Mouse (Mus musculus) kidney, embryonic 15.5 days (tissue): ENCODE results near the gene Hirip3. TPM values are rescaled to one million over a fixed set of nuclear protein-coding genes. Genes with fewer than 3 reads are reported as not detected.

ENCODE experiments used
- polyA plus RNA-seq: library from polyadenylated mRNA; unstranded; fragments of >200 nt; fragmentation: Nextera tagmentation; extraction: Ambion mirVana; gene quantifications from 2 replicates; pipeline ENCODE4 v1.2.1, GENCODE M21; 2015

The Hirip3 gene
- polyA plus RNA-seq, 1 experiment from 2014 or later, result 40.1 TPM

Other genes with a start within 250 kb of the Hirip3 start
- 9.7 and 13.6 TPM in 2 replicates for gene Nupr1, start 231.1 kb upstream of the Hirip3 start, polyA plus RNA-seq
- gene Sgf29, start 212.7 kb upstream of the Hirip3 start, polyA plus RNA-seq, result 48.2 and 55.0 TPM in 2 replicates
- gene Sult1a1, start 185.5 kb upstream of the Hirip3 start, polyA plus RNA-seq, result 6.2 and 8.3 TPM in 2 replicates
- 144 and 146 TPM in 2 replicates for gene Bola2, start 166.6 kb upstream of the Hirip3 start, polyA plus RNA-seq
- 12.9 and 13.1 TPM in 2 replicates for gene Slx1b, start 166.2 kb upstream of the Hirip3 start, polyA plus RNA-seq
- gene Coro1a, start 154.2 kb upstream of the Hirip3 start, polyA plus RNA-seq, result 17.9 and 24.3 TPM in 2 replicates
- gene Mapk3, start 102.4 kb upstream of the Hirip3 start, polyA plus RNA-seq, result 63.8 and 73.2 TPM in 2 replicates
- gene Gdpd3, start 95.6 kb upstream of the Hirip3 start, polyA plus RNA-seq, result 1.8 and 1.9 TPM in 2 replicates
- gene Ypel3, start 85.0 kb upstream of the Hirip3 start, polyA plus RNA-seq, result 81.5 and 82.2 TPM in 2 replicates
- gene Tbx6, start 80.5 kb upstream of the Hirip3 start, polyA plus RNA-seq, result 0.37 and 0.51 TPM in 2 replicates
- gene Ppp4c, start 69.5 kb upstream of the Hirip3 start, polyA plus RNA-seq, result 257 and 272 TPM in 2 replicates
- gene Fam57b, start 64.3 kb upstream of the Hirip3 start, polyA plus RNA-seq, result 0.52 and 0.54 TPM in 2 replicates
- not detected in 2 replicates for gene 4930451I11Rik, start 30.3 kb upstream of the Hirip3 start, polyA plus RNA-seq
- 6.6 and 11.4 TPM in 2 replicates for gene Doc2a, start 14.6 kb upstream of the Hirip3 start, polyA plus RNA-seq
- gene Ino80e, start 405 bp downstream of the Hirip3 start, polyA plus RNA-seq, result 88.9 and 91.0 TPM in 2 replicates
- gene Taok2, start 22.7 kb downstream of the Hirip3 start, polyA plus RNA-seq, result 45.8 and 54.2 TPM in 2 replicates
- gene Tmem219, start 60.9 kb downstream of the Hirip3 start, polyA plus RNA-seq, result 28.5 and 31.6 TPM in 2 replicates
- gene Kctd13, start 66.9 kb downstream of the Hirip3 start, polyA plus RNA-seq, result 15.5 and 17.0 TPM in 2 replicates
- gene Asphd1, start 87.6 kb downstream of the Hirip3 start, polyA plus RNA-seq, result 0.21 TPM in 1 of 2 replicates, not detected in the other
- gene Sez6l2, start 88.6 kb downstream of the Hirip3 start, polyA plus RNA-seq, result 1.3 and 2.5 TPM in 2 replicates
- 106 and 115 TPM in 2 replicates for gene Cdipt, start 113.9 kb downstream of the Hirip3 start, polyA plus RNA-seq
- gene Cdiptos, start 114.1 kb downstream of the Hirip3 start, polyA plus RNA-seq, result 1.4 and 1.5 TPM in 2 replicates
- 15.3 and 16.8 TPM in 2 replicates for gene Mvp, start 152.6 kb downstream of the Hirip3 start, polyA plus RNA-seq
- gene Pagr1b, start 154.5 kb downstream of the Hirip3 start, polyA plus RNA-seq, result 0.45 TPM in 1 of 2 replicates, not detected in the other
- gene Pagr1a, start 155.4 kb downstream of the Hirip3 start, polyA plus RNA-seq, result 44.8 and 59.5 TPM in 2 replicates
- gene Gm42742, start 159.1 kb downstream of the Hirip3 start, polyA plus RNA-seq, result 52.6 and 61.2 TPM in 2 replicates
- 5.4 and 7.2 TPM in 2 replicates for gene Prrt2, start 159.2 kb downstream of the Hirip3 start, polyA plus RNA-seq
- 64.4 and 65.8 TPM in 2 replicates for gene Maz, start 165.1 kb downstream of the Hirip3 start, polyA plus RNA-seq
- 136 and 141 TPM in 2 replicates for gene Kif22, start 180.5 kb downstream of the Hirip3 start, polyA plus RNA-seq
- not detected in 2 replicates for gene Zg16, start 225.4 kb downstream of the Hirip3 start, polyA plus RNA-seq
- 3.3 and 3.8 TPM in 2 replicates for gene AI467606, start 229.4 kb downstream of the Hirip3 start, polyA plus RNA-seq